Mouse (Mus musculus) heart, embryonic 10.5 days (tissue): ENCODE results near the gene Gm20388. TPM values are rescaled to one million over a fixed set of nuclear protein-coding genes. Genes with fewer than 3 reads are reported as not detected.

ENCODE experiments used
- DNase-seq: peaks from one replicate; pipeline ENCODE4 v3.0.0-alpha.2; 2017; ENCODE audit warnings: low spot score
- H3K27ac ChIP-seq: fragments of 300-500 bp; sonication (generic); 2 replicates; pipeline ENCODE4 v1.5.1; 2016; ENCODE audit warnings: mild to moderate bottlenecking
- H3K27me3 ChIP-seq: fragments of 300-500 bp; sonication (generic); 2 replicates; pipeline ENCODE4 v1.6.1; 2016; ENCODE audit warnings: mild to moderate bottlenecking; ENCODE audit not compliant: poor library complexity, insufficient read depth, severe bottlenecking
- H3K36me3 ChIP-seq: fragments of 300-500 bp; sonication (generic); 2 replicates; pipeline ENCODE4 v1.6.1; 2016; ENCODE audit warnings: mild to moderate bottlenecking, moderate library complexity
- H3K4me1 ChIP-seq: fragments of 300-500 bp; sonication (generic); 2 replicates; pipeline ENCODE4 v1.6.1; 2016; ENCODE audit warnings: mild to moderate bottlenecking
- H3K4me3 ChIP-seq: fragments of 300-500 bp; sonication (generic); 2 replicates; pipeline ENCODE4 v1.5.1; 2016; ENCODE audit warnings: mild to moderate bottlenecking, moderate library complexity
- H3K9me3 ChIP-seq: fragments of 300-500 bp; sonication (generic); 2 replicates; pipeline ENCODE4 v1.6.1; 2016; ENCODE audit warnings: mild to moderate bottlenecking, moderate library complexity
- WGBS: fragments of 180-500 bp; shearing (Covaris S2); methylation state at CpG from one replicate; pipeline ENCODE4 v1.1.7; 2016; 5-methylcytosine and 5-hydroxymethylcytosine counted together
- polyA plus RNA-seq: library from polyadenylated mRNA; unstranded; fragments of >200 nt; fragmentation: Nextera tagmentation; extraction: Ambion mirVana; gene quantifications from 2 replicates; pipeline ENCODE4 v1.2.1, GENCODE M21; 2016

Gene Gm20388
- polyA plus RNA-seq, 1 experiment from 2014 or later = 4.5 TPM

- Histone ChIP-seq H3K27ac (peak overlapping the region; percentile 42), H3K4me1 (peaks cover 41% of the 10 kb centered on the region), H3K27me3 (no peaks in the 10 kb centered on the region), H3K36me3 (no peaks in the 10 kb centered on the region), H3K9me3 (no peaks in the 10 kb centered on the region; the same call in 1 of the 2 replicates), H3K4me3 (no peak overlapping the region)
- WGBS = 76% methylated on average over 9 of the region's 9 CpGs
- DNase-seq = no peak
Measured at GRCm38 (mm10) chr8:122584981-122585380, 2674.3 kb downstream of the Gm20388 start.

GRCm38 (mm10) chr8:122585411-122585891 is 2674.8 kb downstream of the Gm20388 start:
- Histone ChIP-seq H3K9me3 (no peaks in the 10 kb centered on the region; the same call in 1 of the 2 replicates), H3K27ac (peak overlapping the region; percentile 42), H3K27me3 (no peaks in the 10 kb centered on the region), H3K4me3 (no peak overlapping the region), H3K36me3 (no peaks in the 10 kb centered on the region), H3K4me1 (peaks cover 38% of the 10 kb centered on the region)
- DNase-seq = no peak
- 56% methylated on average over 14 of the region's 14 CpGs for WGBS

- Histone ChIP-seq H3K4me1 (peaks cover 31% of the 10 kb centered on the region), H3K36me3 (peaks cover 5% of the 10 kb centered on the region; the same call in 1 of the 2 replicates), H3K4me3 (no peak overlapping the region), H3K27me3 (no peaks in the 10 kb centered on the region), H3K27ac (no peak overlapping the region), H3K9me3 (no peaks in the 10 kb centered on the region; the same call in 1 of the 2 replicates)
- 69% methylated on average over 7 of the region's 7 CpGs for WGBS
- no peak for DNase-seq
Measured at GRCm38 (mm10) chr8:122586171-122586570, 2675.5 kb downstream of the Gm20388 start.

GRCm38 (mm10) chr8:122586749-122587148 is 2676.1 kb downstream of the Gm20388 start:
- Histone ChIP-seq H3K4me3 (no peak overlapping the region), H3K9me3 (no peaks in the 10 kb centered on the region; the same call in 1 of the 2 replicates), H3K27ac (no peak overlapping the region), H3K27me3 (no peaks in the 10 kb centered on the region), H3K4me1 (peaks cover 28% of the 10 kb centered on the region), H3K36me3 (peaks cover 5% of the 10 kb centered on the region; the same call in 1 of the 2 replicates)
- no peak for DNase-seq
- WGBS = 84% methylated on average over 10 of the region's 10 CpGs

- no peak for DNase-seq
- Histone ChIP-seq H3K36me3 (peaks cover 29% of the 10 kb centered on the region; the same call in 1 of the 2 replicates), H3K4me1 (peaks cover 39% of the 10 kb centered on the region), H3K9me3 (no peaks in the 10 kb centered on the region), H3K27ac (peak overlapping the region; percentile 22; the same call in 1 of the 2 replicates), H3K4me3 (no peak overlapping the region), H3K27me3 (no peaks in the 10 kb centered on the region)
- 48% methylated on average over 12 of the region's 12 CpGs for WGBS
Measured at GRCm38 (mm10) chr8:122593240-122593639, 2682.6 kb downstream of the Gm20388 start.

- H3K4me3 ChIP-seq = no peak overlapping the region
- no peaks in the 10 kb centered on the region for H3K9me3 ChIP-seq
- H3K4me1 ChIP-seq = peaks cover 39% of the 10 kb centered on the region
- peaks cover 36% of the 10 kb centered on the region; the same call in 1 of the 2 replicates for H3K36me3 ChIP-seq
- no peak for DNase-seq
- H3K27me3 ChIP-seq = no peaks in the 10 kb centered on the region
- 0 out of 2 replicates have a peak overlapping the region, but pooled peaks have one; percentile 22 for H3K27ac ChIP-seq
- 68% methylated on average over 19 of the region's 19 CpGs for WGBS
Measured at GRCm38 (mm10) chr8:122593783-122594507, 2683.3 kb downstream of the Gm20388 start.

- no peak for DNase-seq
- no peak overlapping the region for H3K4me3 ChIP-seq
Measured at GRCm38 (mm10) chr8:122596031-122596430, 2685.4 kb downstream of the Gm20388 start.

GRCm38 (mm10) chr8:122600666-122601065 is 2690.0 kb downstream of the Gm20388 start:
- peaks cover 29% of the 10 kb centered on the region; the same call in 1 of the 2 replicates for H3K36me3 ChIP-seq
- no peak overlapping the region for H3K4me3 ChIP-seq
- no peak for DNase-seq
- H3K27me3 ChIP-seq = no peaks in the 10 kb centered on the region; the same call in 1 of the 2 replicates
- peaks cover 16% of the 10 kb centered on the region for H3K4me1 ChIP-seq
- H3K27ac ChIP-seq = no peak overlapping the region
- no peaks in the 10 kb centered on the region for H3K9me3 ChIP-seq
- 90% methylated on average over 9 of the region's 9 CpGs for WGBS

More at GRCm38 (mm10) chr8:122596031-122596430, 2685.4 kb downstream of the Gm20388 start:
- Histone ChIP-seq H3K36me3 (peaks cover 47% of the 10 kb centered on the region; the same call in 1 of the 2 replicates), H3K9me3 (no peaks in the 10 kb centered on the region), H3K27me3 (no peaks in the 10 kb centered on the region), H3K4me1 (peaks cover 39% of the 10 kb centered on the region), H3K27ac (0 out of 2 replicates have a peak overlapping the region, but pooled peaks have one; percentile 18)
- 40% methylated on average over 4 of the region's 4 CpGs for WGBS

GRCm38 (mm10) chr8:122604640-122605039 is 2694.0 kb downstream of the Gm20388 start:
- H3K27ac ChIP-seq = no peak overlapping the region
- H3K36me3 ChIP-seq = peaks cover 13% of the 10 kb centered on the region; the same call in 1 of the 2 replicates
- WGBS = 51% methylated on average over 1 of the region's 1 CpGs
- no peak overlapping the region for H3K4me3 ChIP-seq
- DNase-seq = no peak
- no peaks in the 10 kb centered on the region for H3K9me3 ChIP-seq
- no peaks in the 10 kb centered on the region; the same call in 1 of the 2 replicates for H3K27me3 ChIP-seq
- H3K4me1 ChIP-seq = peaks cover 12% of the 10 kb centered on the region

- H3K9me3 ChIP-seq = no peaks in the 10 kb centered on the region
- H3K4me1 ChIP-seq = peaks cover 18% of the 10 kb centered on the region
- H3K27ac ChIP-seq = 0 out of 2 replicates have a peak overlapping the region, but pooled peaks have one; percentile 42
- H3K36me3 ChIP-seq = peaks cover 6% of the 10 kb centered on the region; the same call in 1 of the 2 replicates
- no peak for DNase-seq
- H3K27me3 ChIP-seq = no peaks in the 10 kb centered on the region; the same call in 1 of the 2 replicates
- no peak overlapping the region for H3K4me3 ChIP-seq
- 62% methylated on average over 4 of the region's 4 CpGs for WGBS
Measured at GRCm38 (mm10) chr8:122605367-122605766, 2694.7 kb downstream of the Gm20388 start.

GRCm38 (mm10) chr8:122606810-122607209 is 2696.2 kb downstream of the Gm20388 start:
- WGBS = 90% methylated on average over 11 of the region's 12 CpGs
- no peak for DNase-seq
- Histone ChIP-seq H3K36me3 (peaks cover 2% of the 10 kb centered on the region; the same call in 1 of the 2 replicates), H3K27ac (no peak overlapping the region), H3K9me3 (no peaks in the 10 kb centered on the region), H3K4me1 (peaks cover 28% of the 10 kb centered on the region), H3K4me3 (no peak overlapping the region), H3K27me3 (no peaks in the 10 kb centered on the region; the same call in 1 of the 2 replicates)

GRCm38 (mm10) chr8:122610209-122610608 is 2699.6 kb downstream of the Gm20388 start:
- no peaks in the 10 kb centered on the region for H3K9me3 ChIP-seq
- DNase-seq = no peak
- peaks cover 31% of the 10 kb centered on the region for H3K4me1 ChIP-seq
- H3K4me3 ChIP-seq = peak overlapping the region; percentile 69
- H3K36me3 ChIP-seq = peaks cover 15% of the 10 kb centered on the region
- H3K27ac ChIP-seq = no peak overlapping the region
- H3K27me3 ChIP-seq = no peaks in the 10 kb centered on the region
- 68% methylated on average over 4 of the region's 4 CpGs for WGBS
